Mouse (Mus musculus) Patski (cell line): ENCODE data around the gene Cldn2. TPM values are rescaled to one million over a fixed set of nuclear protein-coding genes. Genes with fewer than 3 reads are reported as not detected.

ENCODE experiments used
- ATAC-seq: fragments of 100-300 bp; one replicate; pipeline ENCODE4 v1.8.0; 2021
- CTCF ChIA-PET: fragments of 350-600 bp; sonication (Branson Sonifier 250); formaldehyde crosslinking; loops from one replicate; lab custom pipeline; 2022; ENCODE audit warnings: inconsistent platforms; lab: Charles Lee
- POLR2A ChIA-PET: fragments of 350-600 bp; sonication (Branson Sonifier 250); formaldehyde crosslinking; loops from one replicate; lab custom pipeline; 2022; ENCODE audit warnings: antibody characterized with exemption, inconsistent platforms; lab: Charles Lee
- DNase-seq: peaks from one replicate; pipeline ENCODE4 v3.0.0-alpha.2; 2011; ENCODE audit warnings: low read depth, low spot score
- H3K27me3 ChIP-seq: fragments of 371-371 bp; one replicate; pipeline ENCODE4 v1.5.1; 2021
- CTCF ChIP-seq: fragments of 100-300 bp; IDR thresholded peaks from one replicate; pipeline ENCODE4 v1.5.1; 2021
- in situ Hi-C: fragments of 300-500 bp; cut with MboI; formaldehyde crosslinking; loops from 3 replicates; pipeline ENCODE4 v1.11.1; 2018; ENCODE audit warnings: low pct_unique_long_range_greater_than_20kb, mixed read lengths
- polyA plus RNA-seq: library from polyadenylated mRNA; unstranded; gene quantifications from one replicate; pipeline ENCODE4 v1.2.3, GENCODE M21; 2021

The Cldn2 gene
- polyA plus RNA-seq, 1 experiment from 2014 or later = 119 TPM

DNA sequence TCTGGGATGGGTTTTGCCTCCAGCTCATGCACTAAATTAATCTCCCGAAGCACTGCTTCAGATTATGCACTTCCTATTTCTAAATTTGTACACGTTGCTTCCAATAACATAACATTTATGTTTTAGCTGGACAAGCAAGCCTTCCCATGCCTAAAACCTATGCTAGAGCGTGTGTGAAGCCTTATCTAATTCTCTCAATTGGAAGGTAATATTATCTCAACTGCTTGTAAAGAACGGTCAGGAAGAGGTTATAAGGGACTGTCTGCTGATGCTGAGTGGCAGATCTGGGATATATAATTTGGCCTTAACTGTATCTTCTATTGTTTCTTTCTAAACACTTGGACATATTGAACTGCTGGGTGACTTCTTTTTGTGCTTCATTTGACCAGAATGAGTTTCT lies 26.3 kb downstream of the Cldn2 start:
- CTCF ChIA-PET = interaction anchor here (0.9 to 1.5 kb wide), 3 partner anchors 9 to 16 kb away, joined by 3 to 5 read pairs (median 3); no protein-coding TSS in a partner anchor
- in situ Hi-C loops = no loop called here
- no peak for TF ChIP-seq CTCF
- peaks cover 14% of the 10 kb centered on the region for H3K27me3 ChIP-seq
- POLR2A ChIA-PET = no interaction called here
- DNase-seq = no peak
- no peak for ATAC-seq

DNA sequence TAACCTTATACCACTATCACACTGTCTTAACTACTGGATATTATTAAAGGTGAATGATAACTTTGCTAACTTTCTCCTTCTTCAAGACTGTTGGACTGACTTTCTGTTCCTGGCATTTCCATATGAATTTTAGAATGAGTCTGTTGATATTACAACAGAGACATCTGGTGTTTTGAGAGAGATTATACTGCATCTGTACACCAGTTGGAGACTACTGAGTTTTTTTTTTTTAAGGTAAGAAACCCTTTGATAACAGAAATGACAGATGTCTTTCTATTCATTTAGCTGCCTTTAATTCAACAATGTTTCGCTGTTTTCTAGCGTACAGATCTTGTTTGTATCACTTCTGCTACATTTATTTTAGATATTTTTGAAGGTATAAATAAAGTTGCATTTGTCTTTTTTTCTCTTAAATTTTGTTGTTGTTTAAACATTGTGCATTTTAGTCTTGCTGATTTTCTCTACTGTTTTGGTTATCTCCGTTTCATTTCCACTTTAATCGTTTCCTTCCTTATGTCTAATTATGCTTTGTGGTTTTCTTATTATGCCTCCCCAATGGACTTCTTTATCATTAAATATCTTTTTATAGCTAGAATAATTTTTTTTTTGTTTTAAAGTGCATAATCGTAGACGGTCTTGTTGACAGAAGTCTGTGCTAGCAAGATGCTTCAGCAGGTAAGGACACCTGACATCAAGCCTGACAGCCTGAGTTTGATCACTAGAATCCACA lies 27.9 kb downstream of the Cldn2 start:
- no peak for ATAC-seq
- ChIA-PET CTCF (interaction anchor here (1.5 kb wide), 1 partner anchor 11 kb away, joined by 5 read pairs; no protein-coding TSS in a partner anchor), POLR2A (no interaction called here)
- TF ChIP-seq CTCF = no peak
- peaks cover 10% of the 10 kb centered on the region for H3K27me3 ChIP-seq
- in situ Hi-C loops = no loop called here
- DNase-seq = no peak

GRCm38 (mm10) chrX:139832464-139832863 lies 31.8 kb downstream of the Cldn2 start:
- DNase-seq (no peak), ATAC-seq (no peak)
- in situ Hi-C loops = loop anchor here (5.0 to 10.0 kb wide), 3 partner anchors 65 to 458 kb away; no protein-coding TSS in a partner anchor
- ChIA-PET POLR2A (interaction anchor here (1.0 kb wide), 1 partner anchor 50 kb away, joined by 3 read pairs; the partner anchor contains the start of gene Ripply1), CTCF (interaction anchor here (0.9 to 2.8 kb wide), 5 partner anchors 13 to 416 kb away, joined by 3 to 21 read pairs (median 3); no protein-coding TSS in a partner anchor)
- peak; percentile 91 for TF ChIP-seq CTCF
- H3K27me3 ChIP-seq = peaks cover 10% of the 10 kb centered on the region

DNA sequence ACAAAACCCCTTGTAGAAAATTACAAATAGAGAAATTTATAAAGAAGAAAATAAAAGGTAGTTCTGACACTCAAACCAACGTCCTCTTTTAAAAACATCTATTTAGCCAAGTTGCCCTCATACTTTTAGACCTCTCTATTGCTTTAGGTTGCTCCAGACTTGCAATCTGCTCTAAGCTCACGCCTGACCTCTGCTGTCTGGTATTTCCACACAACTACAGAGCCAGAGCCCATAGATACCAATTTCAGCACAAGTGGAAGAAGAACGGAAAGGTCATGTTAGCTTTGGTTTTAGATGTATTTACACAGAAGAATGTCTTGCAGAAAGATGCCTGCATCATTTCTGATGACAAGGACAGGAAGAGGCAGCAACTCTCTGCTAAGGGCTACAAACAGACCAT lies 38.4 kb downstream of the Cldn2 start:
- TF ChIP-seq CTCF = peak; percentile 58
- ATAC-seq (no peak), DNase-seq (no peak)
- peaks cover 30% of the 10 kb centered on the region for H3K27me3 ChIP-seq
- CTCF ChIA-PET = interaction anchor here (1.0 to 1.7 kb wide), 4 partner anchors 14 to 88 kb away, joined by 3 to 7 read pairs (median 4); no protein-coding TSS in a partner anchor
- in situ Hi-C loops = loop anchor here (10.0 kb wide), 2 partner anchors 424 to 464 kb away; no protein-coding TSS in a partner anchor
- POLR2A ChIA-PET = no interaction called here

GRCm38 (mm10) chrX:139841091-139841490 lies 40.5 kb downstream of the Cldn2 start:
- no peak for DNase-seq
- ATAC-seq = no peak
- in situ Hi-C loops = no loop called here
- CTCF ChIA-PET = no interaction called here
- peaks cover 39% of the 10 kb centered on the region for H3K27me3 ChIP-seq
- no peak for TF ChIP-seq CTCF
- POLR2A ChIA-PET = no interaction called here

- ChIA-PET CTCF (interaction anchor here (0.7 to 1.0 kb wide), 2 partner anchors 9 to 11 kb away, joined by 3 read pairs; no protein-coding TSS in a partner anchor), POLR2A (no interaction called here)
- in situ Hi-C loops = no loop called here
- no peak for TF ChIP-seq CTCF
- no peak for DNase-seq
- peaks cover 24% of the 10 kb centered on the region for H3K27me3 ChIP-seq
- no peak for ATAC-seq
These were observed 54.2 kb downstream of the Cldn2 start for GRCm38 (mm10) chrX:139854795-139855194.

DNA sequence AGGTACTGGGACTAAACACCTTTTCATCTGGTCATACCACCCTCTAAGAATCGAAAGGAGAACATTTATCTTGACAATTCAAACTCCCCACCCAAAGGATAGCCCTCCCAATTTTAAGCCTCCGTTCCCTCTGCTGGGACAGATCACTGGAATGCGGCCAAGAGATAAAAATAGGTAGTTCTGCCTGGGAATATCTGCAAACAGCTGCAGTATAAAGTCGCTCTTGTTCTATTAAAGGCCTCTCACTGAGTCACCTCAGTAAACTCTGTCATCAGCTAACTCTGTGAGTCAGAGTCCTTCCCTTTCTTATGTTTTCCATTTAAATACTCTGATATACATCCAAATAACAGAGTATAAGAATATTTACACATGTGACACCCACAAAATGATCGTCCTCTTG lies 58.8 kb downstream of the Cldn2 start:
- ChIA-PET POLR2A (no interaction called here), CTCF (interaction anchor here (1.1 kb wide), 1 partner anchor 12 kb away, joined by 3 read pairs; no protein-coding TSS in a partner anchor)
- H3K27me3 ChIP-seq = peaks cover 41% of the 10 kb centered on the region
- DNase-seq (no peak), ATAC-seq (no peak)
- in situ Hi-C loops = no loop called here
- TF ChIP-seq CTCF = no peak

Other genes starting within 250 kb of the Cldn2 start
- gene Rnf128, start 237.5 kb upstream of the Cldn2 start, polyA plus RNA-seq = 54.2 TPM
- gene Tbc1d8b, start 115.8 kb upstream of the Cldn2 start, polyA plus RNA-seq = 14.0 TPM
- 0.47 TPM for gene Gm15013, start 86.3 kb upstream of the Cldn2 start, polyA plus RNA-seq
- gene Ripply1, start 18.5 kb upstream of the Cldn2 start, polyA plus RNA-seq = 13.6 TPM
- gene Morc4, start 70.8 kb downstream of the Cldn2 start, polyA plus RNA-seq = 18.6 TPM
- gene Rbm41, start 197.8 kb downstream of the Cldn2 start, polyA plus RNA-seq = 8.3 TPM